Mouse (Mus musculus) megakaryocyte, embryonic 14.5 days (primary cell): ENCODE measurements around the gene Ubl3. TPM values are rescaled to one million over a fixed set of nuclear protein-coding genes. Genes with fewer than 3 reads are reported as not detected.

Experiments used
- H3K27me3 ChIP-seq: replicated peaks from 2 replicates; pipeline ENCODE3; 2012; ENCODE audit warnings: inconsistent platforms
- H3K36me3 ChIP-seq: replicated peaks from 2 replicates; pipeline ENCODE3; 2012; ENCODE audit warnings: low read length, inconsistent platforms, mixed read lengths
- H3K4me1 ChIP-seq: 2 replicates; pipeline ENCODE4 v1.6.1; 2012; ENCODE audit warnings: inconsistent platforms
- H3K4me3 ChIP-seq: replicated peaks from 2 replicates; pipeline ENCODE3; 2012; ENCODE audit warnings: moderate library complexity, mild to moderate bottlenecking, inconsistent platforms
- H3K9me3 ChIP-seq: 2 replicates; pipeline ENCODE4 v1.6.1; 2012; ENCODE audit warnings: inconsistent platforms
- FLI1 ChIP-seq: IDR thresholded peaks from 2 replicates; pipeline ENCODE4 v1.6.1; 2012; ENCODE audit warnings: low read length, inconsistent platforms, mixed read lengths
- GATA1 ChIP-seq: IDR thresholded peaks from 3 replicates; pipeline ENCODE4 v1.6.1; 2012; ENCODE audit warnings: mixed read lengths, low read length, inconsistent platforms, borderline replicate concordance
- polyA plus RNA-seq: library from polyadenylated mRNA; stranded (reverse); fragments of >175 nt; gene quantifications from 2 replicates; pipeline ENCODE4 v1.2.3, GENCODE M21; 2012; ENCODE audit warnings: low replicate concordance; ENCODE audit not compliant: insufficient read depth

The Ubl3 gene
- polyA plus RNA-seq, 1 experiment: 9.4 TPM

DNA sequence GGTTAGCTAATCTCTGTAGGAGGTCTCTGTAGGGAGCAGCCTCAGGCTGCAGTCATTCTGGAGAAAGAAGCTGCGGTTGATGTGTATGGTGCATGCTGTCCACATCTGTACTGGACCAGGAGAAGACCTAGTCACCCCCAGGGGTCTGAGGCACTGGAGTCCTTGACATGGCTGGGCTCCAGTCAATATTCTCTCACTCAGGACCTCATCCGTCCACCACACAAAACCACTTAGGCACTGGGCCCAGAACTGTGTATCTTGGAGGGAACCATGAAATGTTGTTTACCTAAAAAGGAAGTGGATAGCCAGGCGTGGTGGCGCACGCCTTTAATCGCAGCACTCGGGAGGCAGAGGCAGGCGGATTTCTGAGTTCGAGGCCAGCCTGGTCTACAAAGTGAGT, 87.5 kb downstream of the Ubl3 start:
- H3K9me3 ChIP-seq: peaks cover 28% of the 10 kb centered on the region
- H3K36me3 ChIP-seq: no peaks in the 10 kb centered on the region
- no peak overlapping the region for H3K4me3 ChIP-seq
- no peak for TF ChIP-seq FLI1
- no peak for TF ChIP-seq GATA1
- no peaks in the 10 kb centered on the region for H3K27me3 ChIP-seq
- no peaks in the 10 kb centered on the region for H3K4me1 ChIP-seq

DNA sequence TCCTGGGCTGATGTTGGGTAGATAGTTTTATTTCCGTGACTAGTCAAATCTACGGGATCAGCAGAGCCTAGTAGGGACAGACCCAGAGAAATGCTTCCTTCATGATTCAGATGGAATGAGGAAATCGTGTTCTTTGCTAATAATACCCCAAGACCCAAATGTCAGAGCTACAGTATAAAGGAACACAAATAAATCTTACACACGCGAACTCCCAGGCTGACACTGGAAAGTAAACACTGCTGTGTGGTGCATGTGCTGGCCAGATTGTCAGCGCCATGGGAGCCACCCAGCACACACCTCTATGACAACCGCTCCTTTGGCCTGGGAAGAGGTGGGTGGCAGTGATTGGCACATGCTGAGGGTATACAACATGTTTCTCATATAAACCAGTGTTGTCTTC, 88.1 kb downstream of the Ubl3 start:
- Histone ChIP-seq H3K36me3 (no peaks in the 10 kb centered on the region), H3K4me1 (no peaks in the 10 kb centered on the region), H3K27me3 (no peaks in the 10 kb centered on the region), H3K4me3 (no peak overlapping the region), H3K9me3 (peaks cover 30% of the 10 kb centered on the region)
- no peak for TF ChIP-seq GATA1
- TF ChIP-seq FLI1: no peak

- TF ChIP-seq GATA1: no peak
- TF ChIP-seq FLI1: no peak
- H3K4me1 ChIP-seq: no peaks in the 10 kb centered on the region
- H3K27me3 ChIP-seq: no peaks in the 10 kb centered on the region
- H3K4me3 ChIP-seq: no peak overlapping the region
- H3K36me3 ChIP-seq: no peaks in the 10 kb centered on the region
- H3K9me3 ChIP-seq: peaks cover 33% of the 10 kb centered on the region
Measured at GRCm38 (mm10) chr5:148463783-148464294, 88.8 kb downstream of the Ubl3 start.

Other genes with a start within 250 kb of the Ubl3 start
- gene Slc7a1, start 152.9 kb downstream of the Ubl3 start, polyA plus RNA-seq: 4.9 and 5.6 TPM in 2 replicates